Mouse (Mus musculus) lung, postnatal 0 days (tissue): ENCODE data around the gene Stk38. TPM values are rescaled to one million over a fixed set of nuclear protein-coding genes. Genes with fewer than 3 reads are reported as not detected.
A peak's percentile ranks its signal among the peaks of the same experiment; 100 is the strongest.
"Not testable (repeated sequence)": the region's sequence is repeated elsewhere in the genome, so short reads cannot be mapped to it uniquely, and the experiment has no call there.

Experiments
- ATAC-seq: fragments of 200-750 bp; cut with Nextera tagmentation; 2 replicates; pipeline ENCODE4 v1.8.0; 2017; ENCODE audit warnings: moderate library complexity
- DNase-seq: peaks from one replicate; pipeline ENCODE4 v3.0.0-alpha.2; 2016; ENCODE audit warnings: low spot score
- H3K27ac ChIP-seq: fragments of 300-500 bp; sonication (generic); 2 replicates; pipeline ENCODE4 v1.5.1; 2014; ENCODE audit warnings: antibody characterized with exemption, mild to moderate bottlenecking, low read length, mixed read lengths
- H3K27me3 ChIP-seq: fragments of 300-500 bp; sonication (generic); replicated peaks from 2 replicates; pipeline ENCODE4 v1.6.1; 2014; ENCODE audit warnings: low read length, mixed read lengths; ENCODE audit not compliant: insufficient read depth
- H3K36me3 ChIP-seq: fragments of 300-500 bp; sonication (generic); 2 replicates; pipeline ENCODE4 v1.6.1; 2014; ENCODE audit warnings: low read length, mixed read lengths; ENCODE audit not compliant: insufficient read depth
- H3K4me1 ChIP-seq: fragments of 300-500 bp; sonication (generic); 2 replicates; pipeline ENCODE4 v1.6.1; 2014; ENCODE audit warnings: antibody characterized with exemption, low read depth, low read length, mixed read lengths; ENCODE audit not compliant: insufficient read depth
- H3K4me2 ChIP-seq: fragments of 300-500 bp; sonication (generic); replicated peaks from 2 replicates; pipeline ENCODE4 v1.6.1; 2014; ENCODE audit warnings: low read depth, mild to moderate bottlenecking, low read length, moderate library complexity, mixed read lengths
- H3K4me3 ChIP-seq: fragments of 300-500 bp; sonication (generic); 2 replicates; pipeline ENCODE4 v1.5.1; 2014; ENCODE audit warnings: low read depth, low read length
- H3K9ac ChIP-seq: fragments of 300-500 bp; sonication (generic); replicated peaks from 2 replicates; pipeline ENCODE4 v1.6.1; 2014; ENCODE audit warnings: low read depth, mild to moderate bottlenecking
- H3K9me3 ChIP-seq: fragments of 300-500 bp; sonication (generic); 2 replicates; pipeline ENCODE4 v1.6.1; 2016; ENCODE audit warnings: low read length, mixed read lengths
- CTCF ChIP-seq: IDR thresholded peaks from 2 replicates; pipeline ENCODE4 v1.5.1; 2016; ENCODE audit warnings: antibody characterized with exemption, mild to moderate bottlenecking
- EP300 ChIP-seq: IDR thresholded peaks from 2 replicates; pipeline ENCODE4 v1.6.1; 2016; ENCODE audit warnings: antibody characterized with exemption, mild to moderate bottlenecking, control low read depth
- WGBS: fragments of 180-500 bp; shearing (Covaris S2); extraction: QIAGEN DNeasy Blood & Tissue Kit; methylation state at CpG from one replicate; pipeline ENCODE4 v1.1.7; 2014; 5-methylcytosine and 5-hydroxymethylcytosine counted together
- polyA plus RNA-seq: library from polyadenylated mRNA; unstranded; fragments of >200 nt; fragmentation: Nextera tagmentation; extraction: Ambion mirVana; gene quantifications from 2 replicates; pipeline ENCODE4 v1.2.1, GENCODE M21; 2015

Stk38 gene
- polyA plus RNA-seq, 1 experiment from 2014 or later: 61.1 TPM

DNA sequence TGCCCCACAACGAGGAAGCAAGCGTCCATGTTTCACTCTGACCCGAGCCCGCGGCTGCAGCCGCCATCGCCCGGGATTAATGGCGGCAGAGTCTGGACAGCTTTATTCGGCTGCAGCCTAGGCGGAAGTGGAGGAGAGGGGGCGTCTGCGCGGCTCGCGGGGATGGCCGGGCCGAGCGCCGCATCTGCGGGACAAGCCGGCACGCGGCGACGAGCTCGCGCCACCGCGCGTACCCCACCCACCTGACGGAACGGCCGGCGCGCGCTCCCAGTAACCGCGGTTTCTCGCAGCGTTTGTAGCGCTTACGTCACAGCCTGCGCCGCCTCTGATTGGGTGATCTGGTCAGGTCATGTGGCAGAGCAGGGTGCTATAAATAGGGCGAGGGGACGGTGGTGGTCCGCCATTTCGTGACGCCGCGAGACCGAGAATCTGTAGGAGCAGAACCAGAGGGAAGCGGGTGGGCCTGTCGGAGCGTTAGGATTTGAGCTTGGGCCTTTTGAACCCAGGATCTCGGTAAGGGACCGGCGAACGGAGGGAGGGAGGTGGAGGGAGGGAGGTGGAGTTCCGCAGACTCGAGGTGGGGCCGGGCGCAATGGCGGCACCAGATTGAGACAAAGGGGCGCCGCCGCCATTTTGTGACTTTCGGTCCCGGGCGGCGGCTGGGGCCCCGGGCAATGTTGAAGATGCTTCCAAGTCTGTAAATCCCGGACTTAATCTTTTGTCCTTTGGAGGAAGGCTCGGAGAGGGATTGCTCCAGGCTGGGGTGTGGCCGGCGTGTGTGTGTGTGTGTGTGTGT lies 24.7 kb upstream of the Stk38 start, which contains the start of gene Srsf3:
TSS of gene Srsf3 (plus strand) at position 355 of the 796 bp plus-strand sequence.
- under 1% methylated on average over 73 of the region's 77 CpGs for WGBS
- ATAC-seq (peak; percentile 98), DNase-seq (peak; percentile 99)
- H3K9me3 ChIP-seq: no peaks in the 10 kb centered on the region
- peaks cover 4% of the 10 kb centered on the region; the same call in 1 of the 2 replicates for H3K4me1 ChIP-seq
- peak within 1 kb of the TSS; percentile 96 for H3K9ac ChIP-seq
- no peaks in the 10 kb centered on the region for H3K27me3 ChIP-seq
- peak within 1 kb of the TSS; percentile 63 for H3K4me2 ChIP-seq
- peak within 1 kb of the TSS; percentile 91 for H3K4me3 ChIP-seq
- H3K36me3 ChIP-seq: peaks cover 5% of the 10 kb centered on the region; the same call in 1 of the 2 replicates
- peak within 1 kb of the TSS; percentile 97 for H3K27ac ChIP-seq
- TF ChIP-seq EP300 (peak; percentile 65; the same call in 1 of the 2 replicates), CTCF (no peak)

DNA sequence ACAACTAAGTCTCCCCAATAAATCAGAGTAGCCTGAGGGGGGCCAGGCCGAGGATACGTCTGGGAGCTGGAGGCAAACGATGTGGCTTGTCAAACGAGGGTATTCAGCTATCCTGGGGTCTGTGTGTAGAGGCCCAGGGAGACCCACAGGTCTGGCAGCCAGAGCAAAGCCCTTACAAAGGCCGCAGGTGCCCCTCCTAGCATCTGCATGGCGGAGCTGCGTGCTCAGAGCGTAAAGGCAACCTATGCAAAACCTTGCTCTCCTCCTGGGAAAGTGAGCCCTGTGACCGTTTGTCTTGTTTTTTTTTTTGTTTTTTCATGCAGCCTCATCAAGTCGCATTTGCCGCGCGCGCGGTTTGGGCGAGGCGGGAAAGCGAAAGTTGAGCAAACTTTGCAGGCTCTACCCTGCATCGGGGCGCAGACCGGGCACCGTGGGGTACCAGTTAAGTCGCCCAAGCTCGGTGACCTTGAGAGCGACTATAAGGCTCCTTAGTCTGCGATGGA lies 24.0 kb upstream of the Stk38 start:
- no peak for TF ChIP-seq CTCF
- TF ChIP-seq EP300: no peak
- under 1% methylated on average over 26 of the region's 26 CpGs for WGBS
- Histone ChIP-seq H3K9me3 (no peaks in the 10 kb centered on the region), H3K4me2 (peak overlapping the region; percentile 51), H3K27ac (peak overlapping the region; percentile 97), H3K27me3 (no peaks in the 10 kb centered on the region), H3K36me3 (peaks cover 5% of the 10 kb centered on the region; the same call in 1 of the 2 replicates), H3K9ac (peak overlapping the region; percentile 96), H3K4me1 (peaks cover 4% of the 10 kb centered on the region; the same call in 1 of the 2 replicates), H3K4me3 (peak overlapping the region; percentile 91)
- ATAC-seq: peak; percentile 16
- DNase-seq: no peak

DNA sequence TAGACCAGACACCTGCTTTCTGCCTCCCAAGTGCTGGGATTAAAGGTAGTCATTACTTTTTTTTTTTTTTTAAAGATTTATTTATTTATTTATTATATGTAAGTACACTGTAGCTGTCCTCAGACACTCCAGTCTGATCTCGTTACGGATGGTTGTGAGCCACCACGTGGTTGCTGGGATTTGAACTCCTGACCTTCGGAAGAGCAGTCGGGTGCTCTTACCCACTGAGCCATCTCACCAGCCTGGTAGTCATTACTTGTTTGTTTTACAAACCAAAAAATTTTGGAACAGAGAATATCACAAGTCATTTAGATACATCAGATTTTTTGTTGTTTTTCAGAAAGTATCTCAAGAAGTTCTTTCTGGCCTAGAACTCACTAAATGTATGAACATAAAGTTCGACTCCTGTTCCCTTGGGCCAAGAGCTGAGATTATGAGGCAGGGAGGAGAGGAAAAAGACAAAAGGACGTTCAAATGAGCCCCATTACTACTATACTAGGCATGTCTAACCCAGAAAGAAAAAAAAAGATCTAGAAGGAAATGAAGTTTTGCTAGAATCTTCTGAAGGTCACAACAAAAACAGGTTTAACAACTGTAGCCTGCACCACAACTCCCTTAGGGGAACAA lies 23.4 kb upstream of the Stk38 start:
- not testable (repeated sequence) for H3K9me3 ChIP-seq, H3K36me3 ChIP-seq, DNase-seq, H3K27me3 ChIP-seq, H3K4me1 ChIP-seq, ATAC-seq
- peak overlapping the region; percentile 96 for H3K9ac ChIP-seq
- H3K27ac ChIP-seq: peak overlapping the region; percentile 97
- whole genome bisulfite sequencing: 46% methylated on average over 7 of the region's 7 CpGs
- H3K4me3 ChIP-seq: peak overlapping the region; percentile 91; the same call in 1 of the 2 replicates
- H3K4me2 ChIP-seq: peak overlapping the region; percentile 51

DNA sequence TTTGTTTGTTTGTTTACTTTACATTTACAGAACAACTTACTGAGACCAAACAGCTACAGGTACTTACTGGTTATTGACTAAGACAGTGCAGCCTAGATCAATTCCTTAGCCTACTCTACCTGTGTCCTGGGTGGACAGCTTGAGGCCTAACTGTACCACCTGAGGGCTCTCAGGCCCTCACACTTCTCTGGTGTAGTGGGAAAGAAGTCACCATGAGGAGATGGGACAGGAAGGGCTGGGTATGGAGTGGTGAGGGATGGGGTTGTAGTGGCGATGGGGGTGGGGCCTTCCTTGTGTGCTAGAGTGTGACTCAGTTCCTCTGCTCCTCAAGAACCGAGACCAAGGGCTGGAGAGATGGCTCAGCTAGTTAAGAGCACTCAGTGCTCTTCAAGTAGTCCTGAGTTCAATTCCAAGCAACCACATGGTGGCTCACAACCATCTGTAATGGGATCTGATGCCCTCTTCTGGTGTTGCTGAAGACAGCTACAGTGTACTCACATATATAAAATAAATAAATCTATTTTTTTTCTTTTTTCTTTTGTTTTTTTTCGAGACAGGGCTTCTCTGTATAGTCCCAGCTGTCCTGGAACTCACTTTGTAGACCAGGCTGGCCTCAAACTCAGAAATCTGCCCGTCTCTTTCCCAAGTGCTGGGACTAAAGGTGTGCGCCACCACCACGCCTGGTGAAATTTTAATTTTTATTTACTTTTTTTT lies 22.7 kb upstream of the Stk38 start:
- H3K27ac ChIP-seq: no peak overlapping the region
- WGBS: 76% methylated on average over 6 of the region's 6 CpGs
- H3K9ac ChIP-seq: no peak overlapping the region
- no peaks in the 10 kb centered on the region for H3K9me3 ChIP-seq
- H3K27me3 ChIP-seq: no peaks in the 10 kb centered on the region
- no peak overlapping the region for H3K4me2 ChIP-seq
- no peak overlapping the region for H3K4me3 ChIP-seq
- H3K36me3 ChIP-seq: no peaks in the 10 kb centered on the region
- ATAC-seq (no peak), DNase-seq (no peak)
- no peak for TF ChIP-seq EP300
- TF ChIP-seq CTCF: no peak; the same call in 1 of the 2 replicates
- peaks cover 4% of the 10 kb centered on the region; the same call in 1 of the 2 replicates for H3K4me1 ChIP-seq

DNA sequence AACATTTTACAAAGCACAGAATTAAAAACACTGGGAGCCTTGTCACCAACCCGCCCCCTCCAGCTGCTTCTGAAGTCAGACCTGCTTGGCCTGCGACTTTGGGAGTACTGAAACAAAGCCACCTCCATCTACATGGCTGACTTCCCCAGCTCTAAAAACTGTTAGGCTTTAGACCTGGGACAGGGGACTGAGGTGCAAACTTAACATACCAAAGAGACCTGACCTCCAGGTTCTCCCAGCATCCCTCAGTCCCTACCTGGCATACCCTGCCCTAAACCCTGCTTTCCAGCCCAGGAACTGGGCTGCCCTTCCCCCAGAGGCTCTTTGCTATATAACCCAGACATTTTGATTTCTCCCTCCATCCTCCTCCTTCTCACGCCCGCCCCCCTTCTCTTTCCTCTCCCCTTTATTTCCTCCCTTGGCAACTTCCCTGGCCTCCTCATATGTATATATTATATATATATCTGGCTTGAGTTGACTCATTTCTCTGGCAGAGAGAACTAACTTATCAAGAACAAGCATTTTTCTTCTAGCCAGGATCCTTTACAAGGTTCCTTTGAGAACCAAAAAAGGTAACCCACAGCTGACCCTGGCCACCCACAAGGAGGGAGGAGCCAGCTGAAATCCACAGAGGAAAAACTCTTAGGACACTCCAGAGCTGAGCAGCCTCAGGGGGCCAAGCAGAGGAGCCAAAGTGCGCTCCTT lies 19.0 kb upstream of the Stk38 start:
- H3K36me3 ChIP-seq: no peaks in the 10 kb centered on the region
- no peak overlapping the region for H3K9ac ChIP-seq
- WGBS: 30% methylated on average over 5 of the region's 5 CpGs
- TF ChIP-seq CTCF (no peak), EP300 (no peak)
- H3K27ac ChIP-seq: no peak overlapping the region
- H3K4me2 ChIP-seq: no peak overlapping the region
- no peaks in the 10 kb centered on the region for H3K9me3 ChIP-seq
- DNase-seq (no peak), ATAC-seq (no peak)
- no peaks in the 10 kb centered on the region for H3K27me3 ChIP-seq
- no peak overlapping the region for H3K4me3 ChIP-seq
- 0 out of 2 replicates have a peak, but pooled peaks cover 4% of the 10 kb centered on the region for H3K4me1 ChIP-seq
